Mouse (Mus musculus) lung, postnatal 25 days (tissue): ENCODE measurements around the gene Iqschfp.
A peak's percentile ranks its signal among the peaks of the same experiment; 100 is the strongest.

Source experiments
- DNase-seq: peaks from one replicate; pipeline ENCODE4 v3.0.0; 2022; ENCODE audit warnings: low spot score

Iqschfp gene

GRCm38 (mm10) chr3:68526416-68526815 lies 634.4 kb downstream of the Iqschfp start:
- DNase-seq: no peak

GRCm38 (mm10) chr3:68527182-68527581 lies 635.1 kb downstream of the Iqschfp start:
- DNase-seq: no peak

DNA sequence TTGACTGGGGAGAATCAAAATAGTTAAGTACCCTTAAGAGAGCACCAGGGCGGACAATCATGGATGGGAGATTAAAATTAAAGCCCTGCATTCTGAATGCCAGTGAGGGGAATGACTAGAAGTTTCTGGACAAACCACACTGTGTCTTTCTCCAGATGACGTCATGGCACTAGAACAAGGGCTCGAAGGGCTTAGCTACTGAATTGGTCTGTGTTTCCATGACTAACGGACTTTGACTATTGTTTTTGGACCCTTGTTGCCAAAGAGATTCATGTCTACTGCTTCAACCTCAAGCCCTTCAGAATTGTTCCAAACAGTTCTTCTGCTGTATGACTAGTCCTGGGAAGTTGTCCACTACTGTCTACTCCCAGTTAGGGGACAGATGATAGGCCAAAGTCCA lies 639.9 kb downstream of the Iqschfp start:
- no peak for DNase-seq

DNA sequence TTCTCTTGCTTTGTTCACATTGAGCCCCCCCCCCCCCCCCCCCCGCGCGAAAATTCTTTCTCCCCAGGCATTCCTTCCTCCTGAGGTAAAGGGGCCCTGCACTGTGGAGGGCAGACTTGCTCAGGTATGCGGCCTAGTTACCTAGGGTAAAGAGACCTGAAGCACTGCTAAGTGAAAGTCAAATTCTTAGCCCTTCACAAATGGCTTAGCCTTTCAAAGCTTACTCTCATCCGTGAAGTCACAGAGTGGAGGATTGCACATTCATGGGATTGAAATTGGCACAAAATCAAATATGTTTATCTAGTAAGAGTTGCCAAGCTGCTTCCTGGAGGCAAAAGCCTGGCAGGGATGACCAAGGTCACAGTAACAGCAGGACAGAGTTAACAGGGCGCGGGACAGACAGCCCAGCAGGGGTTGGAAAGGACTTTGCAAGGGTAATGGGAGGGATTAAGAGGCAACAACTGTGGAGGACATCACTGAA lies 642.6 kb downstream of the Iqschfp start:
- peak; percentile 34 for DNase-seq

DNA sequence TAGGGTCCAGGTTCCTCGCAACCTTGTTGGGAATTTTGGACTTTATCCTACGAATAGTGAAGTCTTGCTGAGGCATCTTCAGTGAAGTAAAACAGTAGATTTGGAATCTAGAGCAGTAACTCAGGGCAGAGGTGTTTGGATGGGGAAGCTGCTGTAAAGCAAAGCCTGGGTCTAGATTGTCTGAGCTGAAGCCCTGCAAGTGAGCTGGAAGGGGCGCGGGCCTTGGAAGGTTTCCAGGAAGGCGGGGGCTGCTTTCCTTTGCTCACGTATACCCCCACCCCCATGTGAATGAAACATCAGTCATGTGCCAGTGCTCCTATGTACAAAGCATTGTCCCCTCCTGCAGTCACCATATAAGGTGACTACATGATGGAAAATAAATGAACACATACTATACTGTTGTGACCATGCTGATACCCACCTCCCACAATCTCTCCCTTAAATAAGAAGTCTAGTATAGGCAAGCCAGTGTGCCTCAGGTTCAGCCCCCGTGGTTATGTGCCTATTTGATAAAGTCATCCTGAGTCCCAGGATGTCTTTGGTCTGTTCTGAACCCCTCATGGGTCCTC lies 643.2 kb downstream of the Iqschfp start:
- DNase-seq: no peak

DNA sequence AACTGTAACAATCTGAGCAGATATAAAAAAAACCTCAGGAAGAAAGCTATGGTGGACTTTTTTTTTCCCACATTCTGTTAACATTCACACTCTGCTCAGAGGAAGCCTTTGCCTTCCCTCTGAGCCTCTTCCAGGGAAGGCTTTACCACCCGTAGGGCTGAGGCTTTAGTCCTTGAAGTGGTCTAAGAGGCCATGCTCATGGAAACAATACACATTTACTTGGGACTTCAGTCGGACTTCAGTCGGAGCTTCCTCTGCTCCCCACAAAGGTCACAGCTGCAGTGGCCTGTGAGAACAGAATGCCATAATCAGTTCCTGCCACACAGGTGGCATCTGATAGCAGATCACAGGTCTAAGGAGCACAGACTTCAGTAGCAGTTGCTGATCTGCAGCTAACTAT lies 644.0 kb downstream of the Iqschfp start:
- no peak for DNase-seq

DNA sequence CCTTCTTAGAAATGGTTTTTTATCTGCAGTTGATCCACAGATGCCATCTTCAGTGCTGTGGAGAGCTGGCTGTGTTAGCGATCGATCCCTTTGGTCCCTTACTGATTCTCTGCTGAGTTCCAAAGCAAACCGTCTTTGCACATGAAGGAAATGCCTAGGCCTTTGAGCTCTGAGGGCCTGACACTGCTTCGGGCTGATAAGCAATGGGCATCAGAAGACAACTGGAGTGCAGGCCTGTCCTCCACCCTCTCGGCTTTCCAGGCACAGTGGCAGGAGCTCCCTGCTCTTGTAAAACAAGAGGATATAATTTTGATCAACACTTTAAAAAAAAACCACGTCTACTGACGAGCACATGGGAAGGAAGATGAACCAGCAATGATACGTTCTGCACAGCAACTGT lies 649.7 kb downstream of the Iqschfp start:
- DNase-seq: no peak

- DNase-seq: peak; percentile 73
These were observed 651.0 kb downstream of the Iqschfp start for GRCm38 (mm10) chr3:68542944-68543501.

- DNase-seq: no peak
These were observed 652.8 kb downstream of the Iqschfp start for GRCm38 (mm10) chr3:68544811-68545210.

DNA sequence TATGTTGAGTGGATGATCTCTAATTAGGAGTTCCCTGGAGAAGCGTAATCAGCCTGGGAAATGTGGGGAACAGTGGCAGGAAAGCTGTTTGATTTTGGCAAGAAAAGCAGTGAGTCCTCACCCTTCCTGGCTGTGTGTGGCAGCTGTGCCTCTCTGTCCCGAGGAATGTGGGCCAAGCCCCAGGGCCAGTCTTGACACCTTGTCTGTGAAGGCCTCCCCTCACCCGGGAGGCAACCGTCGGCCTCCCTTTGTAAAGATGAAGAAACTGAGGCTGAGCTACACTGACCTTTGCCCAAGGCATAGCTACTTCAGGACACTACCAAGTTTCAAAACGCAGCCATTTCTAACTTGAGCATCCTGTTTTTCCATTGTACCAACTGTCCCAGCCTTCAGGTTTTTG lies 653.9 kb downstream of the Iqschfp start:
- DNase-seq: no peak

DNA sequence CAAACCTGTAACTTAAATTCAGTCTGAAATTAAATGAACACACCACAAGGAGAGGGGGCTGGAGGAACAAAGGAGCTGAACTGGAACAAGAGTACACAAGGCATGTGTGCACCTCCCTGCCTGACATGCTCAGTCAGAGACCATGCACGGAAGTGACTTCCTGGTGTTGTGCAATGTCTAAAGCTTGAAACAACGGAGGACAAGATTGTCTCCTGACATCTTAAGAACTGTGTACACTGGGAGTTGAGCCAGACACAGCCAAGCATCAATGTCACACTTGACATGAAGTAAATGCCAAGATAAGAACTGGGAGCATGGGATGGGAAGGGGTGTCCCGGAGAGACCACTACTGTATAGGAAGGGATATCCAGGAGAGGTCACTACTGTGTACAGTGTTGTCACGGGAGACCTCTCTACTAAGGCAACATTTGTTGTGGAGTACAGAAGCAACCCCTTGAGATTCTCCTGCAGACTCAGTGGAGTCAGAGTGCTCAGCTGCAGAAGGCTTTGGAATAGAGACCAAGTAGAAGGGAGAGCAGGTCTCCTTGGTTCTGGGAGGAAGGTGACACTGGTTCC lies 663.1 kb downstream of the Iqschfp start:
- peak; percentile 28 for DNase-seq

DNA sequence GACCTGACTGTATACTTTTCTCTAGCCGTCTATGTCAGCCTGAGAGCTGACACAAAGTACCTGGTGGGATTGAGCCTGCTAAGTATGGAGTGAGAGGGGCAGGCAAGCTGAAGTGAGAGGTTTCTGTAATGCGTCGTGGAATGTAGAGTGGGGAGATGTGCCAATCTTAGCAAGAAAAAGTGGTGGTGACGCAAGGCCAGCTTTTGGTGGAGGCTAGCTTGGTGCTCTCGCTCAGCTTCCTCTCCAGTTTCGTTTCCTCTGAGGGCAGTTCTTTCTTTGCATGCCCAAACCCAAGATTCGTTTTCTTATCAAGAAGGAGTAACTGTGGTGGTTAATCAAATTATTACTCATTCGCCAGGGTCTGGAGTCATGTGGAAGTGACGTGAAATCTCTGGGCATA lies 664.9 kb downstream of the Iqschfp start:
- no peak for DNase-seq

GRCm38 (mm10) chr3:68558744-68559143 lies 666.7 kb downstream of the Iqschfp start:
- no peak for DNase-seq

- DNase-seq: peak; percentile 39
These were observed 668.0 kb downstream of the Iqschfp start for GRCm38 (mm10) chr3:68560057-68560456.

GRCm38 (mm10) chr3:68562838-68563237 lies 670.8 kb downstream of the Iqschfp start:
- no peak for DNase-seq

- DNase-seq: peak; percentile 39
These were observed 671.9 kb downstream of the Iqschfp start for GRCm38 (mm10) chr3:68563922-68564321.

GRCm38 (mm10) chr3:68564978-68565674 lies 673.1 kb downstream of the Iqschfp start:
- no peak for DNase-seq

- DNase-seq: no peak
These were observed 673.6 kb downstream of the Iqschfp start for GRCm38 (mm10) chr3:68565675-68566055.

GRCm38 (mm10) chr3:68567581-68567980 lies 675.5 kb downstream of the Iqschfp start:
- no peak for DNase-seq

GRCm38 (mm10) chr3:68568149-68568548 lies 676.1 kb downstream of the Iqschfp start:
- DNase-seq: no peak

DNA sequence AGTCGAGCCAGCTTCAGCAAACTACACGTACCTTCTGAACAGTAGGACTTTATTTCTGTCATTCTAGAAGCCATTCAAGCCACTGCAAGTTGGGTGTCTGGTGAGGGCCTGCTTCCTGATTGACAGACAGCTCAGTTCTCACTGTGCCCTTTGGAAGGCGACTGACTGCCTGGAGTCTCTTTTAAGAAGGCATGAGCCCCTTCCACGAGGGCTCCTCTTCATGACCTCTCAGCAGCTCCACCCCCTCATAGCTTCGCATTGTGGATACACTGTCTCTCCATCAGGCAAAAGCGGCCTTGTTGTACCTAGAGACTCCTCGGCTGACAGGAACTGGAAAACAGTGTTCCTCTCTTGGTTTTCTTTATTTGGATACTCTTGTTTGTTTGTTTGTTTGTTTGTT lies 676.7 kb downstream of the Iqschfp start:
- DNase-seq: no peak

DNA sequence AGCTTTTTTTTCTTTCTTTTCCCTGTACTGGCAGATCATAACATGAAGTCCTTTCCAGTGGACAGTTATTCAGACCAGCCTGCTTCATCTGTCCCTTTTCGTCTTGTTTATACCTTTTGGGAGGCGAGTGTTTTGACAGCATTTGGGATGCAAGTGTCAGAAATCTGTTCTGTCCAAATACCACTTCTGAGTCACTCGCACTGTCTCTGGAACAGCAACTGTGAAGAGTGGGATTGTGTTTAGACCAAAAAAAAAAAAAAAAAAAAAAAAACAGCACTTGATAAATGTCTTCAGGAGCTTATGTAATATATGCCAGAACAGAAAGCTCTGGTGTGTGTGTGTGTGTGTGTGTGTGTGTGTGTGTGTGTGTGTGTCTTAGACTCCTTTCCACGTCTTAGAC lies 678.3 kb downstream of the Iqschfp start:
- peak; percentile 28 for DNase-seq
